Mouse (Mus musculus): ENCODE data around the gene Lhx9. TPM values are rescaled to one million over a fixed set of nuclear protein-coding genes. Genes with fewer than 3 reads are reported as not detected.

Lhx9 gene
- total and polyA plus RNA-seq, 3 experiments, result 0.19 to 0.77 TPM; not detected in 1

DNA sequence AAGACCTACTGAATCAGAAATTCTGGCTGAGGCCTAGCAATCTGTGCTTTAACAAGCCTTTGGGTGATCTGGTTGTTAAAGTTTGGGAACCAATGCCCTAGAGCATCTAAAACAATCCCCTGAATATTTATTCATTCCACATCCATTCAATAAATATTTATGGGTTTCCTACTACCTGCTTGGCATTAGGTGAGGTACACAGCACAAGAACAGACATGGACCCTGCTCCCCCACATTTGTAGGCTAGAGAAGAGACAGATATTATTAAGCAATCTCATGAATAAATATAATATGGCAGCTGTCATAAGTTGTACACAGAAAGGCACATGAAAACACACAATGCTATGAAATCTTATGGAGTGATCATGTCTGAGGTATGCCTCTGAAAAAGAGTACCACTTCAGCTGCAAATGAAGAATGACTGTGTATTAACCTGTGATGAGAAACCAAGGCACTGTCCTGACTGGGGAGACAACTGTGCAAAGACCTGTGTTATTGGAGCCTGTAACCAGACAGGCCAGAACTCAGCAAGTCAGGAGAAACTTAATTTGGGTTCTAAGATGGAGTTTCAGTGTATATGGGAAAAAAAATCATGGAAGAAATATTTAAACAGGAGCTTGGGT is 48.6 kb downstream of the Lhx9 start:
- H3K4me1 ChIP-seq (ENCODE audit: control insufficient read depth in 1 of 2, insufficient read depth in 2 of 2, low read length in 2 of 2), result no peaks in the 10 kb centered on the region
- H3K9me3 ChIP-seq (replicated peaks; ENCODE audit: insufficient read depth, low read length), result no peaks in the 10 kb centered on the region
- no peaks in the 10 kb centered on the region for H3K36me3 ChIP-seq (ENCODE audit: control insufficient read depth in 1 of 2, insufficient read depth in 2 of 2, low read length in 2 of 2)
- no peak overlapping the region for H3K9ac ChIP-seq (ENCODE audit: control insufficient read depth, low read depth, low read length, poor library complexity, severe bottlenecking)
- DNase-seq (ENCODE audit: low read depth, low spot score), result no peak
- TF ChIP-seq CHD1 (IDR thresholded peaks at IDR 0.05; ENCODE audit: low read depth, low read length) (no peak), TAL1 (IDR thresholded peaks at IDR 0.05; ENCODE audit: low read length) (no peak)
- H3K27me3 ChIP-seq (ENCODE audit: control insufficient read depth in 1 of 2, insufficient read depth in 2 of 2, low read length in 2 of 2), result no peaks in the 10 kb centered on the region
- H3K4me3 ChIP-seq (ENCODE audit: control insufficient read depth in 1 of 2, insufficient read depth in 1 of 2, low read depth in 2 of 2, low read length in 2 of 2), result no peak overlapping the region
- H3K79me2 ChIP-seq (ENCODE audit: control insufficient read depth, insufficient read depth, low read length, poor library complexity), result no peaks in the 10 kb centered on the region
- no peak overlapping the region for H3K27ac ChIP-seq (ENCODE audit: control insufficient read depth, low read depth, low read length)

DNA sequence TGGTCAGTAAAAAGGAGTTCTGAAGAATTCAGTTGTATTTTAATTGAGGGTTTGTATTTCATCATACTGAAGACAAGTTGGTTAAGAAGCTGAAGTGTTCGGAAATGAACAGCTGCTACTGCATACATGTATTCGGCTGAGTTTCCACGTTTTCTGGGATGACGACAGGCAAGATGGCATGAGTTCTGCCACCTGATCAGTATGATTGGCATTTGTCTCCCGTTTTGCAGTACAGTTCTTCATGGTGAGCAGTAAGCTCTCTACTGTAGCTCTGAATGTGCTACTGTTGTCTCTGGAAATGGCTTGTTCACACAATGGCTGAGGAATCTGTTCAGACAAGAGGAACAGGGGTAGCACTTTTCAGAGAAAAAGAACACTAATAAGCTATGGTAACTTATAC is 50.3 kb downstream of the Lhx9 start:
- H3K9me3 ChIP-seq (replicated peaks; ENCODE audit: insufficient read depth, low read length), result no peaks in the 10 kb centered on the region
- TF ChIP-seq CHD1 (IDR thresholded peaks at IDR 0.05; ENCODE audit: low read depth, low read length), result no peak
- no peak for TF ChIP-seq GATA1 (IDR thresholded peaks at IDR 0.05; ENCODE audit: low read depth, low read length)
- H3K4me1 ChIP-seq (ENCODE audit: control insufficient read depth in 1 of 2, insufficient read depth in 2 of 2, low read length in 2 of 2), result no peaks in the 10 kb centered on the region
- no peaks in the 10 kb centered on the region for H3K79me2 ChIP-seq (ENCODE audit: control insufficient read depth, insufficient read depth, low read length, poor library complexity)
- H3K27ac ChIP-seq (ENCODE audit: control insufficient read depth, low read depth, low read length), result no peak overlapping the region
- H3K4me3 ChIP-seq (ENCODE audit: control insufficient read depth in 1 of 2, insufficient read depth in 1 of 2, low read depth in 2 of 2, low read length in 2 of 2), result no peak overlapping the region
- H3K9ac ChIP-seq (ENCODE audit: control insufficient read depth, low read depth, low read length, poor library complexity, severe bottlenecking), result no peak overlapping the region
- H3K27me3 ChIP-seq (ENCODE audit: control insufficient read depth in 1 of 2, insufficient read depth in 2 of 2, low read length in 2 of 2), result no peaks in the 10 kb centered on the region
- DNase-seq (ENCODE audit: low read depth, low spot score), result no peak
- H3K36me3 ChIP-seq (ENCODE audit: control insufficient read depth in 1 of 2, insufficient read depth in 2 of 2, low read length in 2 of 2), result no peaks in the 10 kb centered on the region

DNA sequence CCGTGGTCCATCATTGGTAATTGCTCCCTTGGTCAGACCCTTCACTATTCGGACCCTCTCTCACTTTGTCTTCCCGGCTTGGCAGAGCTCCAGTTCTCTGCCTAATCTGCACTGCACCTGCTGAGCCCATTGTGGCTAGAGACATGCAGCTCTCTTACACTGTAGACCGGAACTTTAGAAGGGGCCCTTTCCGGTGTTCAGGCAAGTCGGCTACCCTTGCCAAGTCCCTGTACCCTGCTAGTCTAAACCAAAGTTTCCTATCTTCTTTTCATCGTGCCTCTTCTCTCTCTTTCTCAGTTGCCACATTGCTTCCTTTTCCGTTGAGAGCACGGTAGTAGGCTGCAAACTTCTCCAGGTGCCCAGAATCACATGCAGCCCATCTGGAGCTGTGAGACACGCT is 62.5 kb downstream of the Lhx9 start:
- Histone ChIP-seq H3K9me3 (replicated peaks; ENCODE audit: insufficient read depth, low read length) (no peaks in the 10 kb centered on the region), H3K79me2 (ENCODE audit: control insufficient read depth, insufficient read depth, low read length, poor library complexity) (no peaks in the 10 kb centered on the region), H3K27ac (ENCODE audit: control insufficient read depth, low read depth, low read length) (no peak overlapping the region), H3K36me3 (ENCODE audit: control insufficient read depth in 1 of 2, insufficient read depth in 2 of 2, low read length in 2 of 2) (no peaks in the 10 kb centered on the region), H3K4me1 (ENCODE audit: control insufficient read depth in 1 of 2, insufficient read depth in 2 of 2, low read length in 2 of 2) (peaks cover 0 to 6% of the 10 kb centered on the region in 2 experiments; a peak in 1 of 4 replicates), H3K9ac (ENCODE audit: control insufficient read depth, low read depth, low read length, poor library complexity, severe bottlenecking) (no peak overlapping the region), H3K4me3 (ENCODE audit: control insufficient read depth in 1 of 2, insufficient read depth in 1 of 2, low read depth in 2 of 2, low read length in 2 of 2) (peak overlapping the region in 1 of 2 experiments; percentile 9; a peak in 1 of 4 replicates), H3K27me3 (ENCODE audit: control insufficient read depth in 1 of 2, insufficient read depth in 2 of 2, low read length in 2 of 2) (no peaks in the 10 kb centered on the region; a peak in 1 of 4 replicates)
- peak; percentile 6 for DNase-seq (ENCODE audit: low read depth, low spot score)
- TF ChIP-seq NRF1 (IDR thresholded peaks at IDR 0.05; ENCODE audit: insufficient read depth, low read depth, low read length, poor library complexity, severe bottlenecking) (no peak), MAFK (IDR thresholded peaks at IDR 0.05; ENCODE audit: borderline replicate concordance, low read depth, low read length) (no peak), JUND (IDR thresholded peaks at IDR 0.05; ENCODE audit: low read depth, low read length) (no peak), ELF1 (IDR thresholded peaks at IDR 0.05; ENCODE audit: low read depth, low read length) (no peak), CTCF (IDR thresholded peaks at IDR 0.05 in 2 of 3, conservative IDR thresholded peaks at IDR 0.05 in 1 of 3; ENCODE audit: control insufficient read depth in 1 of 3, insufficient read depth in 1 of 3, low read depth in 2 of 3, low read length in 3 of 3, poor library complexity in 1 of 3, severe bottlenecking in 1 of 3) (no peak), TBP (IDR thresholded peaks at IDR 0.05; ENCODE audit: low read depth, low read length) (no peak), ZC3H11A (IDR thresholded peaks at IDR 0.05; ENCODE audit: low read depth, low read length) (no peak), ZNF384 (IDR thresholded peaks at IDR 0.05; ENCODE audit: low read depth, low read length) (no peak), MYC (IDR thresholded peaks at IDR 0.05; ENCODE audit: low read depth, low read length) (no peak), SMC3 (IDR thresholded peaks at IDR 0.05; ENCODE audit: low read depth, low read length) (no peak), ZMIZ1 (IDR thresholded peaks at IDR 0.05; ENCODE audit: low read depth, low read length) (no peak), E2F4 (IDR thresholded peaks at IDR 0.05; ENCODE audit: borderline replicate concordance, low read depth, low read length) (no peak), MXI1 (IDR thresholded peaks at IDR 0.05; ENCODE audit: low read depth, low read length) (no peak), USF2 (IDR thresholded peaks at IDR 0.05; ENCODE audit: borderline replicate concordance in 1 of 2, insufficient read depth in 1 of 2, low read depth in 1 of 2, low read length in 2 of 2) (no peak), SIN3A (IDR thresholded peaks at IDR 0.05; ENCODE audit: low read length) (no peak), EP300 (IDR thresholded peaks at IDR 0.05; ENCODE audit: low read depth in 1 of 2, low read length in 2 of 2) (no peak), TCF12 (IDR thresholded peaks at IDR 0.05; ENCODE audit: low read depth, low read length) (no peak), POLR2AphosphoS2 (IDR thresholded peaks at IDR 0.05; ENCODE audit: low read length) (no peak), BHLHE40 (IDR thresholded peaks at IDR 0.05; ENCODE audit: borderline replicate concordance, low read depth, low read length) (no peak), CHD2 (IDR thresholded peaks at IDR 0.05; ENCODE audit: low read length) (no peak)
